ENCODE assay signal across 25 mouse cellular contexts in the genomic region with DNA sequence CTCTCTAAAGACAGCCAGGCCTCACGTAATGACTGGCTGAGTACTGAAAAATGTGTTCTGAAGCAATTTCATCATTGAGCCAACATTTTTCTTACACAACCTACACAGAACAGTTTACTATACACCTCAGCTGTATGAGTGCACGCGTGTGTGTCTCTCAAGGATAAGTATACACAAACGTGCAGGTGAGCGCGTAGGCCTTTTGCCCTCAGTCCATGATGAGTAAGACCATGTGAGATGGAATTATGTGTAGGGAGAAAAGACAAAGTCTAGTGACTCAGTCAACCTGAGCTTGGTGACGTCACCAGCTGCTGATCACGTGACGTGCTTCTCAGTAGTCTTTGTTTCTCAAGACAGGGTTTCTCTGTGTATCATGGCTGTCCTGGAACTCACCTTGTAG.
"Had no signal": no experiment of that assay in that cellular context is flagged by ENCODE, and none has a peak within 500 bp of the region (broad histone marks: within the 10 kb centered on the region; RNA-seq: fewer than 3 reads in every experiment).

No protein-coding gene starts in this region.

- H3K9me3 ChIP-seq: heart, embryonic 10.5 days; heart, embryonic 12.5 days; hindbrain, embryonic 10.5 days; hindbrain, embryonic 12.5 days; limb, embryonic 10.5 days; limb, embryonic 12.5 days had no signal

- ATAC-seq: hindbrain, embryonic 16.5 days; inflammation-experienced regulatory T-cells, adult 6 months; intestine, embryonic 16.5 days had no signal

- H3K4me3 ChIP-seq: heart, embryonic 10.5 days; heart, embryonic 12.5 days; hindbrain, embryonic 10.5 days; hindbrain, embryonic 12.5 days; layer of hippocampus, adult 2 months; left cerebral cortex, adult 2 months; limb, embryonic 10.5 days; limb, embryonic 12.5 days had no signal

- H3K4me1 ChIP-seq: heart, embryonic 10.5 days; heart, embryonic 12.5 days; limb, embryonic 12.5 days had no signal

- H3K36me3 ChIP-seq: heart, embryonic 10.5 days; heart, embryonic 12.5 days; hindbrain, embryonic 10.5 days; hindbrain, embryonic 12.5 days; limb, embryonic 10.5 days; limb, embryonic 12.5 days had no signal

- H3K27ac ChIP-seq: heart, embryonic 10.5 days; hindbrain, embryonic 10.5 days; hindbrain, embryonic 12.5 days; hindbrain, embryonic 14.5 days; layer of hippocampus, adult 2 months; left cerebral cortex, adult 2 months; limb, embryonic 10.5 days; limb, embryonic 12.5 days; liver, embryonic 14.5 days had no signal

- H3K4me2 ChIP-seq: heart, embryonic 12.5 days; hindbrain, embryonic 12.5 days; hindbrain, embryonic 14.5 days; limb, embryonic 12.5 days; liver, embryonic 11.5 days had no signal

- H3K9ac ChIP-seq: heart, embryonic 12.5 days; hindbrain, embryonic 12.5 days; hindbrain, embryonic 14.5 days; limb, embryonic 12.5 days; liver, embryonic 14.5 days had no signal

- H3K27me3 ChIP-seq: heart, embryonic 12.5 days; hindbrain, embryonic 12.5 days; limb, embryonic 12.5 days had no signal

- DNase-seq: gastrocnemius, postnatal 14 days; gastrocnemius, postnatal 36 days; heart, adult 18-20 months; heart, postnatal 10 days; heart, postnatal 4 days; kidney, adult 18-20 months; kidney, adult 8-10 months; kidney, postnatal 10 days; kidney, postnatal 25 days; kidney, postnatal 4 days; liver had no signal
